Mouse (Mus musculus): ENCODE results near the gene Manea. TPM values are rescaled to one million over a fixed set of nuclear protein-coding genes. Genes with fewer than 3 reads are reported as not detected.
A peak's percentile ranks its signal among the peaks of the same experiment; 100 is the strongest.

The Manea gene
- 12.6 and 13.6 TPM in 2 replicates for polyA plus RNA-seq (2015; fragmentation: Nextera tagmentation; extraction: Ambion mirVana)

- under 1% methylated on average over 52 of the region's 52 CpGs for WGBS
- ATAC-seq (replicated peaks; ENCODE audit: low FRiP score, low read depth) (peak; percentile 99), DNase-seq (ENCODE audit: low spot score) (peak; percentile 98)
- Histone ChIP-seq H3K4me1 (replicated peaks; ENCODE audit: insufficient read depth, low read length) (no peaks in the 10 kb centered on the region), H3K9me3 (replicated peaks; ENCODE audit: low read length) (no peaks in the 10 kb centered on the region), H3K27ac (peak within 1 kb of the TSS; percentile 87), H3K9ac (ENCODE audit: low read depth, low read length) (peak within 1 kb of the TSS; percentile 72), H3K27me3 (ENCODE audit: insufficient read depth, low read length) (no peaks in the 10 kb centered on the region), H3K4me2 (ENCODE audit: low read length) (peak within 1 kb of the TSS; percentile 63), H3K4me3 (replicated peaks; ENCODE audit: low read depth, low read length) (peak within 1 kb of the TSS; percentile 82), H3K36me3 (ENCODE audit: insufficient read depth, low read length) (no peaks in the 10 kb centered on the region)
- peak; percentile 34; the same call in 1 of the 2 replicates for TF ChIP-seq CTCF (IDR thresholded peaks at IDR 0.05; ENCODE audit: low read depth)
Measured at GRCm38 (mm10) chr4:26346443-26347106, at the start of gene Manea. Gene Manea (minus strand): TSS chr4:26346891.

GRCm38 (mm10) chr4:26354616-26355015, 7.9 kb upstream of the Manea start:
- Histone ChIP-seq H3K27ac (no peak overlapping the region), H3K27me3 (ENCODE audit: insufficient read depth, low read length) (no peaks in the 10 kb centered on the region), H3K4me3 (replicated peaks; ENCODE audit: low read depth, low read length) (no peak overlapping the region), H3K9me3 (replicated peaks; ENCODE audit: low read length) (no peaks in the 10 kb centered on the region), H3K4me1 (replicated peaks; ENCODE audit: insufficient read depth, low read length) (no peaks in the 10 kb centered on the region), H3K4me2 (ENCODE audit: low read length) (no peak overlapping the region), H3K36me3 (ENCODE audit: insufficient read depth, low read length) (no peaks in the 10 kb centered on the region), H3K9ac (ENCODE audit: low read depth, low read length) (no peak overlapping the region)
- 85% methylated on average over 2 of the region's 2 CpGs for WGBS
- no peak for TF ChIP-seq CTCF (IDR thresholded peaks at IDR 0.05; ENCODE audit: low read depth)
- ATAC-seq (replicated peaks; ENCODE audit: low FRiP score, low read depth) (no peak), DNase-seq (ENCODE audit: low spot score) (no peak)

GRCm38 (mm10) chr4:26353643-26354231, 7.0 kb upstream of the Manea start:
- Histone ChIP-seq H3K4me2 (ENCODE audit: low read length) (no peak overlapping the region), H3K4me1 (replicated peaks; ENCODE audit: insufficient read depth, low read length) (no peaks in the 10 kb centered on the region), H3K27me3 (ENCODE audit: insufficient read depth, low read length) (no peaks in the 10 kb centered on the region), H3K9ac (ENCODE audit: low read depth, low read length) (no peak overlapping the region), H3K27ac (no peak overlapping the region), H3K4me3 (replicated peaks; ENCODE audit: low read depth, low read length) (no peak overlapping the region), H3K36me3 (ENCODE audit: insufficient read depth, low read length) (no peaks in the 10 kb centered on the region), H3K9me3 (replicated peaks; ENCODE audit: low read length) (no peaks in the 10 kb centered on the region)
- DNase-seq (ENCODE audit: low spot score) (no peak), ATAC-seq (replicated peaks; ENCODE audit: low FRiP score, low read depth) (no peak)
- TF ChIP-seq CTCF (IDR thresholded peaks at IDR 0.05; ENCODE audit: low read depth) = no peak
- WGBS = 27% methylated on average over 2 of the region's 2 CpGs

- H3K4me3 ChIP-seq (replicated peaks; ENCODE audit: low read depth, low read length) = no peak overlapping the region
- no peaks in the 10 kb centered on the region for H3K27me3 ChIP-seq (ENCODE audit: insufficient read depth, low read length)
- H3K4me2 ChIP-seq (ENCODE audit: low read length) = no peak overlapping the region
- H3K9ac ChIP-seq (ENCODE audit: low read depth, low read length) = no peak overlapping the region
- ATAC-seq (replicated peaks; ENCODE audit: low FRiP score, low read depth) = no peak
- no peak overlapping the region for H3K27ac ChIP-seq
- H3K4me1 ChIP-seq (replicated peaks; ENCODE audit: insufficient read depth, low read length) = no peaks in the 10 kb centered on the region
- no peaks in the 10 kb centered on the region for H3K9me3 ChIP-seq (replicated peaks; ENCODE audit: low read length)
- no peak for TF ChIP-seq CTCF (IDR thresholded peaks at IDR 0.05; ENCODE audit: low read depth)
- no peaks in the 10 kb centered on the region for H3K36me3 ChIP-seq (ENCODE audit: insufficient read depth, low read length)
- WGBS = 49% methylated on average over 2 of the region's 2 CpGs
- peak; percentile 33 for DNase-seq (ENCODE audit: low spot score)
Measured at GRCm38 (mm10) chr4:26347239-26347638, 548 bp upstream of the Manea start.

GRCm38 (mm10) chr4:26345741-26346442, 799 bp downstream of the Manea start:
- Histone ChIP-seq H3K27ac (peak overlapping the region; percentile 87), H3K36me3 (ENCODE audit: insufficient read depth, low read length) (no peaks in the 10 kb centered on the region), H3K9ac (ENCODE audit: low read depth, low read length) (peak overlapping the region; percentile 72), H3K4me1 (replicated peaks; ENCODE audit: insufficient read depth, low read length) (no peaks in the 10 kb centered on the region), H3K4me3 (replicated peaks; ENCODE audit: low read depth, low read length) (peak overlapping the region; percentile 82), H3K9me3 (replicated peaks; ENCODE audit: low read length) (no peaks in the 10 kb centered on the region), H3K4me2 (ENCODE audit: low read length) (peak overlapping the region; percentile 63), H3K27me3 (ENCODE audit: insufficient read depth, low read length) (no peaks in the 10 kb centered on the region)
- ATAC-seq (replicated peaks; ENCODE audit: low FRiP score, low read depth) (no peak), DNase-seq (ENCODE audit: low spot score) (peak; percentile 67)
- no peak for TF ChIP-seq CTCF (IDR thresholded peaks at IDR 0.05; ENCODE audit: low read depth)
- 2% methylated on average over 16 of the region's 16 CpGs for WGBS

- TF ChIP-seq CTCF (IDR thresholded peaks at IDR 0.05; ENCODE audit: low read depth) = no peak
- no peaks in the 10 kb centered on the region for H3K36me3 ChIP-seq (ENCODE audit: insufficient read depth, low read length)
- H3K4me2 ChIP-seq (ENCODE audit: low read length) = peak overlapping the region; percentile 63
- H3K9ac ChIP-seq (ENCODE audit: low read depth, low read length) = no peak overlapping the region
- no peaks in the 10 kb centered on the region for H3K27me3 ChIP-seq (ENCODE audit: insufficient read depth, low read length)
- H3K9me3 ChIP-seq (replicated peaks; ENCODE audit: low read length) = no peaks in the 10 kb centered on the region
- WGBS = 64% methylated on average over 3 of the region's 3 CpGs
- no peaks in the 10 kb centered on the region for H3K4me1 ChIP-seq (replicated peaks; ENCODE audit: insufficient read depth, low read length)
- H3K27ac ChIP-seq = no peak overlapping the region
- H3K4me3 ChIP-seq (replicated peaks; ENCODE audit: low read depth, low read length) = peak overlapping the region; percentile 82; the same call in 1 of the 2 replicates
- DNase-seq (ENCODE audit: low spot score) (no peak), ATAC-seq (replicated peaks; ENCODE audit: low FRiP score, low read depth) (no peak)
Measured at GRCm38 (mm10) chr4:26345080-26345479, 1.6 kb downstream of the Manea start.
